Mouse (Mus musculus): ENCODE results near the gene Gm11034. TPM values are rescaled to one million over a fixed set of nuclear protein-coding genes. Genes with fewer than 3 reads are reported as not detected.

Gene Gm11034
- not detected in 2 replicates for polyA plus RNA-seq (2014; fragmentation: Nextera tagmentation; extraction: Ambion mirVana)

DNA sequence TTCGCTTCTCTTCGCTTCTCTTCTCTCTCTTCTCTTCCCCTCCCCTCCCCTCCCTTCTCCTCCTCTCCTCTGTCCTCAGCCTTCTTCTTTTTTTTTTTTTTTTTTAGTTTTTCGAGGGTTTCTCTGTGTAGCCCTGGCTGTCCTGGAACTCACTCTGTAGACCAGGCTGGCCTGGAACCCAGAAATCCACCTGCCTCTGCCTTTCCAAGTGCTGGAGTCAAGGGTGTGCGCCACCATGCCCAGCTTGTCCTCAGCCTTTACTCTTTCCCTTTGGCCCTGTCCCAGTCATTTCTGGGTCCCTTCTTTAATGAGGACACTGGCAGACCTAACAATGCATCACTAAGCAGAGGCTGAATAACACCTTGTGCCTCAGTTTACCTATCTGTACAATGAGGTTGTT is at the start of gene Gm11034:
Gm11034 (minus strand) TSS at position 101 of the 400 bp plus-strand sequence.
- no peak within 1 kb of the TSS for H3K4me2 ChIP-seq (replicated peaks; ENCODE audit: low read depth, low read length)
- no peak within 1 kb of the TSS for H3K27ac ChIP-seq (ENCODE audit: low read depth, low read length)
- no peaks in the 10 kb centered on the region for H3K36me3 ChIP-seq (ENCODE audit: control insufficient read depth, insufficient read depth, low read length)
- H3K9me3 ChIP-seq (ENCODE audit: control insufficient read depth, low read length): no peaks in the 10 kb centered on the region
- H3K27me3 ChIP-seq (ENCODE audit: control insufficient read depth, insufficient read depth, low read length): no peaks in the 10 kb centered on the region
- DNase-seq (ENCODE audit: low spot score): no peak
- H3K9ac ChIP-seq (ENCODE audit: low read depth, low read length): no peak within 1 kb of the TSS
- no peak within 1 kb of the TSS for H3K4me3 ChIP-seq (ENCODE audit: low read depth, low read length)
- 74% methylated on average over 4 of the region's 4 CpGs for WGBS
- ATAC-seq (ENCODE audit: low FRiP score): no peak
- H3K4me1 ChIP-seq (replicated peaks; ENCODE audit: control insufficient read depth, insufficient read depth, low read length): no peaks in the 10 kb centered on the region

DNA sequence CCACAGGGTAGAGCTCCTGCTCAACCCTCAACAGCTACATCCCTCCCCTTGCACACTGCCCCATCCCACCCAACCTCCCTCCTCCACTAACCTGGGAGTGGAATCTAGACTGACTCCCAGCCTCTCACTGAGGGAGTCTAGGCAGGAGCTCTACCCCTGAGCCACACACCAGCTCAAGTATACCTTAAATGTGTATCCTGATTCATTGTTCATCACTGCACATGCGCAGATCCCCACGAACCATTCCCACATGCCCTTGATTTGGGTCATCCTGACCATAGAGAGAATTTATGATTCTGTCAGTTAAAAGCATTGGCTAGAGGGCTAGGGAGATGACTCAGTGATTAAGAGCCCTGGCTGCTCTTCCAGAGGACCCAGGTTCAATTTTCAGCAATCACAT is 49.3 kb upstream of the Gm11034 start:
- 98% methylated on average over 2 of the region's 2 CpGs for WGBS
- H3K4me3 ChIP-seq (ENCODE audit: low read depth, low read length): no peak overlapping the region
- no peaks in the 10 kb centered on the region for H3K36me3 ChIP-seq (ENCODE audit: control insufficient read depth, insufficient read depth, low read length)
- H3K4me2 ChIP-seq (replicated peaks; ENCODE audit: low read depth, low read length): no peak overlapping the region
- no peaks in the 10 kb centered on the region for H3K9me3 ChIP-seq (ENCODE audit: control insufficient read depth, low read length)
- H3K4me1 ChIP-seq (replicated peaks; ENCODE audit: control insufficient read depth, insufficient read depth, low read length): no peaks in the 10 kb centered on the region
- no peak overlapping the region for H3K27ac ChIP-seq (ENCODE audit: low read depth, low read length)
- no peaks in the 10 kb centered on the region for H3K27me3 ChIP-seq (ENCODE audit: control insufficient read depth, insufficient read depth, low read length)
- ATAC-seq (ENCODE audit: low FRiP score) (no peak), DNase-seq (ENCODE audit: low spot score) (no peak)
- no peak overlapping the region for H3K9ac ChIP-seq (ENCODE audit: low read depth, low read length)

DNA sequence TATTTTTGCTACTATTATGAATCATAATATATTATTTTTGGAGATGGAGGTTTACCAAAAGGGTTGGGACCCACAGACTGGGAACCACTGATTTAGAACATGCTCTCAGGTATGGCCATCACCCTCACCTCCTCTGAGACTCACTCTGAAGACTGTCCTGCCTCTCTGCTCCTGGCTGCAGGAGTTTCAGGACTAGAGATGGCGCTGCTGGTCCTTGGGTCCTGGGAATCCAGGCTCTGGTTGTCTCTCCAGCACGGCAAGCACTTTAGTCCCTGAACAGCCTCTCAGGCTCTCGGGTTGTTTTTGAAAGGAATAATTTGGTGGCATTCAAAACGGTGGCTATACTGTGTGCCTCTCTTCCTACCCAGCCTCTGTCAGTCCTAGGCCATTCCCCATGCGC is 48.4 kb upstream of the Gm11034 start:
- 51% methylated on average over 5 of the region's 5 CpGs for WGBS
- no peak for DNase-seq (ENCODE audit: low spot score)

DNA sequence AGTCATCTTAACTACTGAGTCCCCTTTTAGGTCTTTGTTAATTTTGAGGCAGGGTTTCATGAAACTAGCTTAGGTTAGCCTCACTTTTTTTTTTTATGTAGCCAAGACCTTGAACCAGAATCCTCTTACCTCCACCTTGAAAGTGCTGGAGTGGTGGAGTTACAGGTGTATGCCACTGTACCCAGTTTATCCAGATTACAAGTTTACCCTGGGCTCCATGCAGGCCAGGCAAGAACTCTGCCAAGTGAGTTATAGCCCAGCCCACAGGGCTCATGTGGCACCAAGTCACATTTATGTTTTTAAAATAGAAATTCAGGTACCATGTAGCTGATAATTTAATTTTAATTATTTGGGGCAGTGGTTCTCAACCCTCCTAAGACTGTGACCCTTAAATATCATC is 48.0 kb upstream of the Gm11034 start:
- ATAC-seq (ENCODE audit: low FRiP score): peak; percentile 26; the same call in 1 of the 2 replicates
- no peak overlapping the region for H3K27ac ChIP-seq (ENCODE audit: low read depth, low read length)

More for the DNA sequence above, 48.4 kb upstream of the Gm11034 start:
- H3K36me3 ChIP-seq (ENCODE audit: control insufficient read depth, insufficient read depth, low read length): 0 out of 2 replicates have a peak, but pooled peaks cover 3% of the 10 kb centered on the region
- H3K4me3 ChIP-seq (ENCODE audit: low read depth, low read length): no peak overlapping the region
- ATAC-seq (ENCODE audit: low FRiP score): no peak
- no peak overlapping the region for H3K9ac ChIP-seq (ENCODE audit: low read depth, low read length)
- H3K4me1 ChIP-seq (replicated peaks; ENCODE audit: control insufficient read depth, insufficient read depth, low read length): no peaks in the 10 kb centered on the region
- H3K9me3 ChIP-seq (ENCODE audit: control insufficient read depth, low read length): no peaks in the 10 kb centered on the region
- H3K27ac ChIP-seq (ENCODE audit: low read depth, low read length): no peak overlapping the region
- H3K4me2 ChIP-seq (replicated peaks; ENCODE audit: low read depth, low read length): no peak overlapping the region
- H3K27me3 ChIP-seq (ENCODE audit: control insufficient read depth, insufficient read depth, low read length): no peaks in the 10 kb centered on the region

DNA sequence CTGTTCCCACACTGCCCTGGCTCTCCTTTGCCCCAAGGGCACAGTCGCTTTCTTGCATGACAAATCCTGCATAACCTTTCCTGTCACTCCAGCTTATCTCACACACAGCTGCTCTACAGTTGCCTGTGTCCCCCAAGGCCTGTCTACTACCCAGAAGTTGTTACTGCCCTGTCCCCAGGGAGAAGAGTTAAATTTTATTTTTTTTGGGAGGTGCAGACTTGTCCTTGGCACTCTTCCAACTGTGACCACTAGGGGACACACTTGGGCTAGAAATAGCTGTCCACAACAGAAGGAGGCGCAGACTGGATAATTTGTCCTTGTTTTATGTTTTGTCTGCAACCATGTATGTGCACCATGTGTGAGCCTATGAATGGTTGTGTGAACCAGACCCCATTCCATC is 47.6 kb upstream of the Gm11034 start:
- Histone ChIP-seq H3K4me3 (ENCODE audit: low read depth, low read length) (no peak overlapping the region), H3K9ac (ENCODE audit: low read depth, low read length) (no peak overlapping the region), H3K36me3 (ENCODE audit: control insufficient read depth, insufficient read depth, low read length) (0 out of 2 replicates have a peak, but pooled peaks cover 3% of the 10 kb centered on the region), H3K4me1 (replicated peaks; ENCODE audit: control insufficient read depth, insufficient read depth, low read length) (no peaks in the 10 kb centered on the region), H3K9me3 (ENCODE audit: control insufficient read depth, low read length) (no peaks in the 10 kb centered on the region), H3K27me3 (ENCODE audit: control insufficient read depth, insufficient read depth, low read length) (no peaks in the 10 kb centered on the region), H3K27ac (ENCODE audit: low read depth, low read length) (no peak overlapping the region), H3K4me2 (replicated peaks; ENCODE audit: low read depth, low read length) (no peak overlapping the region)
- DNase-seq (ENCODE audit: low spot score) (peak; percentile 80), ATAC-seq (ENCODE audit: low FRiP score) (peak; percentile 76)
- WGBS: 30% methylated on average over 2 of the region's 2 CpGs

More for the DNA sequence above, 48.0 kb upstream of the Gm11034 start:
- no peak overlapping the region for H3K9ac ChIP-seq (ENCODE audit: low read depth, low read length)
- H3K27me3 ChIP-seq (ENCODE audit: control insufficient read depth, insufficient read depth, low read length): no peaks in the 10 kb centered on the region
- no peaks in the 10 kb centered on the region for H3K4me1 ChIP-seq (replicated peaks; ENCODE audit: control insufficient read depth, insufficient read depth, low read length)
- no peak overlapping the region for H3K4me2 ChIP-seq (replicated peaks; ENCODE audit: low read depth, low read length)
- H3K9me3 ChIP-seq (ENCODE audit: control insufficient read depth, low read length): no peaks in the 10 kb centered on the region
- no peak overlapping the region for H3K4me3 ChIP-seq (ENCODE audit: low read depth, low read length)
- DNase-seq (ENCODE audit: low spot score): no peak
- H3K36me3 ChIP-seq (ENCODE audit: control insufficient read depth, insufficient read depth, low read length): 0 out of 2 replicates have a peak, but pooled peaks cover 3% of the 10 kb centered on the region

DNA sequence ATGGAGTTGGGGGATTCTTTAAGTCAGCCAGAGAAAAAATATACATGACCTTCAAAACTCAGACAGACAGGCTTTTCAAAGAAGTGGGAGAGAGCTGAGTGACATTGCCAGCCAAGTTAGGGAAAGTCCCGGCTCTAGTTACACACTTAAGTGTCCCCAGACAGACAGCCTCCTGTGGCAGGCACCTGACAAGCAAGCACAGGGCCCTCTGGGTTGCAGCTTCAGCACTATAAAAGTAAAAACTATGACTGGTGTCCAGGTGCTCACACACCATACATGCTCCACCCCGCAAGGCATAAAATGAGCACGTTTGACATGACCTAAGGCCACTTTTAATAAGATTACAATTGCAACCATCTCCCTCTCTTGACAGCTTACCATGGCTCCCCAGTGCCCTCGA is 47.1 kb upstream of the Gm11034 start:
- no peaks in the 10 kb centered on the region for H3K9me3 ChIP-seq (ENCODE audit: control insufficient read depth, low read length)
- no peak overlapping the region for H3K9ac ChIP-seq (ENCODE audit: low read depth, low read length)
- no peak overlapping the region for H3K4me3 ChIP-seq (ENCODE audit: low read depth, low read length)
- WGBS: 69% methylated on average over 4 of the region's 4 CpGs
- H3K36me3 ChIP-seq (ENCODE audit: control insufficient read depth, insufficient read depth, low read length): 0 out of 2 replicates have a peak, but pooled peaks cover 3% of the 10 kb centered on the region
- H3K4me1 ChIP-seq (replicated peaks; ENCODE audit: control insufficient read depth, insufficient read depth, low read length): no peaks in the 10 kb centered on the region
- H3K4me2 ChIP-seq (replicated peaks; ENCODE audit: low read depth, low read length): no peak overlapping the region
- ATAC-seq (ENCODE audit: low FRiP score) (no peak), DNase-seq (ENCODE audit: low spot score) (no peak)
- no peaks in the 10 kb centered on the region for H3K27me3 ChIP-seq (ENCODE audit: control insufficient read depth, insufficient read depth, low read length)
- H3K27ac ChIP-seq (ENCODE audit: low read depth, low read length): no peak overlapping the region

DNA sequence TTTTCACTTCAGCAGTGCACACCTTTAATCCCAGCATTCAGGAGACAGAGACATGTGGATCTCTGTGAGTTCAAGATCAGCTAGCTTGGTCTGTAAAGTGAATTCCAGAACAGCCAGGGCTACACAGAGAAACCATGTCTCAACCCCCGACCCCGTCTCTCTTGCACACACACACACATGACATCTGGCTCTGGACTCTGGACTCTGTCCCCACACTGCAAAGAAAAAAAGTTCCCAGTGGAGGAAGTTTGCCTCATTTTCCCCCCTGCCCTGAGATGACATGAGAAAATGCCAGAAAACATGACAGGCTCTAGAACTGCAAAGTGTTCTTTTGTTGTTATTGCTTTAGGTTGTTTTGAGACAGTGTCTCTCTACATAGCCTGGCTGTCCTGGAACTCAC is 46.4 kb upstream of the Gm11034 start:
- 0 out of 2 replicates have a peak, but pooled peaks cover 3% of the 10 kb centered on the region for H3K36me3 ChIP-seq (ENCODE audit: control insufficient read depth, insufficient read depth, low read length)
- no peak overlapping the region for H3K4me2 ChIP-seq (replicated peaks; ENCODE audit: low read depth, low read length)
- no peak for ATAC-seq (ENCODE audit: low FRiP score)
- no peak overlapping the region for H3K27ac ChIP-seq (ENCODE audit: low read depth, low read length)
- H3K9me3 ChIP-seq (ENCODE audit: control insufficient read depth, low read length): no peaks in the 10 kb centered on the region
- no peak for DNase-seq (ENCODE audit: low spot score)
- H3K9ac ChIP-seq (ENCODE audit: low read depth, low read length): no peak overlapping the region
- no peaks in the 10 kb centered on the region for H3K27me3 ChIP-seq (ENCODE audit: control insufficient read depth, insufficient read depth, low read length)
- 81% methylated on average over 2 of the region's 2 CpGs for WGBS
- H3K4me1 ChIP-seq (replicated peaks; ENCODE audit: control insufficient read depth, insufficient read depth, low read length): no peaks in the 10 kb centered on the region
- no peak overlapping the region for H3K4me3 ChIP-seq (ENCODE audit: low read depth, low read length)

DNA sequence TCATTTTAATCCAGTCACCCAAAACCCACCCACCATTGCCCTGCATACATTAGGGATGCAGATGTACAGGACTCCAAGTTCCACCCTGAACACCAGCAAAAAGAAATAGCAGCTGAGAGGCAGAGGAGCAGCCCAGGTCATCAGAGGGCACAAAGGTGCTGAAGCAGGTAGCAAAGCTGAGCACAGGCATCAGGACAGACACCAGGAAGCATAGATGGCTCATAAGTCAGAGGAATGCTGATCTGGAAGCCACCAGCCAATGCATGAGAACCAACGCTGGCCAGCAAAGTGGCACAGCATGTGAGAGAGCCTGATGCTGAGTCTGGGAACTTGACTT is 44.4 kb upstream of the Gm11034 start:
- Histone ChIP-seq H3K9ac (ENCODE audit: low read depth, low read length) (no peak overlapping the region), H3K4me2 (replicated peaks; ENCODE audit: low read depth, low read length) (no peak overlapping the region), H3K4me3 (ENCODE audit: low read depth, low read length) (no peak overlapping the region), H3K27me3 (ENCODE audit: control insufficient read depth, insufficient read depth, low read length) (no peaks in the 10 kb centered on the region), H3K27ac (ENCODE audit: low read depth, low read length) (no peak overlapping the region), H3K4me1 (replicated peaks; ENCODE audit: control insufficient read depth, insufficient read depth, low read length) (no peaks in the 10 kb centered on the region), H3K9me3 (ENCODE audit: control insufficient read depth, low read length) (no peaks in the 10 kb centered on the region), H3K36me3 (ENCODE audit: control insufficient read depth, insufficient read depth, low read length) (0 out of 2 replicates have a peak, but pooled peaks cover 3% of the 10 kb centered on the region)
- ATAC-seq (ENCODE audit: low FRiP score) (no peak), DNase-seq (ENCODE audit: low spot score) (no peak)
- 91% methylated on average over 1 of the region's 1 CpGs for WGBS

DNA sequence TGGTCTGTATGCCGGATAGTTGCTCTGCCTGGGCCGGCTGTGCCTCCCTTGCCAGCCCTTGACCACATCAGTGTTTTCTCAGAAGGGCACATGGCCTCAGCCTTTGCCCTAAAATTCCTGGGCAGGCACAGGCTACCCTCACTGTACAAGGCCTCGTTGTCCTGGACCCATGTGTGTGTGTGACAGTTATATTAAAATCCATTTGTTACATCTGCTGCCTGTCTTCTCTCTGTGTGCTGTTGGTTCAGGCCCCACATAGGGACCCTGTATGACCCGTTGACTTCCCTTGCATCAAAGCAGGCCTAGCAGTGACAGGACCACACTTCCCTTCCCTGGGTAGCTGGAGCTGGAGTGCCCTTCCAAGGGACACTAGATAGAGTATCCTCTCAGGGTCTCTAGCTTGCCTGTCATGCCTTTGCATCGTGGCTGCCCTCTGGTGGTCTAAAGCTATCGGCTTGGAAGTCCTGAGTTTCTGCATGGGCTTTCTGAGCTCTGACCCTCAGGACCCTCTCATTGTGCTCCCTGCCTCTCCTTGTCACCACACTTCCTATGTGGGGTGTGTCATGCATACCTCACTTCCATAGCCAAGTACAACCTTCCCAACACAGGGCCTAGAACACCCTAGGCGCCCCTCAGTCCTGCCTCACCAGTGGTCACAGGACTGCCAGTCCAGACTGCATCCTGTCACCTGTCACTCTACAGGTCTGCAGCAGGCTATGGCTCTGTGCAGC is 43.9 kb upstream of the Gm11034 start:
- ATAC-seq (ENCODE audit: low FRiP score): peak; percentile 51
- 58% methylated on average over 7 of the region's 7 CpGs for WGBS

More for the DNA sequence above, 43.9 kb upstream of the Gm11034 start:
- peak; percentile 67 for DNase-seq (ENCODE audit: low spot score)
- H3K9me3 ChIP-seq (ENCODE audit: control insufficient read depth, low read length): no peaks in the 10 kb centered on the region
- H3K4me2 ChIP-seq (replicated peaks; ENCODE audit: low read depth, low read length): no peak overlapping the region
- no peak overlapping the region for H3K4me3 ChIP-seq (ENCODE audit: low read depth, low read length)
- no peak overlapping the region for H3K9ac ChIP-seq (ENCODE audit: low read depth, low read length)
- H3K4me1 ChIP-seq (replicated peaks; ENCODE audit: control insufficient read depth, insufficient read depth, low read length): no peaks in the 10 kb centered on the region
- 0 out of 2 replicates have a peak, but pooled peaks cover 3% of the 10 kb centered on the region for H3K36me3 ChIP-seq (ENCODE audit: control insufficient read depth, insufficient read depth, low read length)
- H3K27me3 ChIP-seq (ENCODE audit: control insufficient read depth, insufficient read depth, low read length): no peaks in the 10 kb centered on the region
- no peak overlapping the region for H3K27ac ChIP-seq (ENCODE audit: low read depth, low read length)
